Mouse (Mus musculus) kidney, postnatal 4 days (tissue): ENCODE results near the gene Arhgap15.

ENCODE experiments used
- DNase-seq, 2 experiments: peaks; one replicate each; pipeline ENCODE4 v3.0.0; 2021; ENCODE audit warnings: mixed read lengths in 2 of 2

Arhgap15 gene

GRCm38 (mm10) chr2:44039522-44040203 lies 291.0 kb downstream of the Arhgap15 start:
- DNase-seq, result no peak

GRCm38 (mm10) chr2:44044088-44044487 lies 295.5 kb downstream of the Arhgap15 start:
- no peak for DNase-seq

- no peak for DNase-seq
Measured at GRCm38 (mm10) chr2:44044634-44045033, 296.0 kb downstream of the Arhgap15 start.

GRCm38 (mm10) chr2:44045231-44045630 lies 296.6 kb downstream of the Arhgap15 start:
- no peak for DNase-seq

GRCm38 (mm10) chr2:44060306-44060705 lies 311.7 kb downstream of the Arhgap15 start:
- no peak for DNase-seq

- DNase-seq, result peak; percentile 12 to 28
Measured at GRCm38 (mm10) chr2:44060716-44061115, 312.1 kb downstream of the Arhgap15 start.

GRCm38 (mm10) chr2:44065067-44065466 lies 316.4 kb downstream of the Arhgap15 start:
- DNase-seq, result no peak

- DNase-seq, result no peak
Measured at GRCm38 (mm10) chr2:44068151-44068840, 319.7 kb downstream of the Arhgap15 start.

GRCm38 (mm10) chr2:44068906-44069305 lies 320.3 kb downstream of the Arhgap15 start:
- DNase-seq, result no peak

- no peak for DNase-seq
Measured at GRCm38 (mm10) chr2:44076570-44076969, 327.9 kb downstream of the Arhgap15 start.

- no peak for DNase-seq
Measured at GRCm38 (mm10) chr2:44080530-44080929, 331.9 kb downstream of the Arhgap15 start.

- no peak for DNase-seq
Measured at GRCm38 (mm10) chr2:44081241-44081640, 332.6 kb downstream of the Arhgap15 start.

- no peak for DNase-seq
Measured at GRCm38 (mm10) chr2:44084471-44084870, 335.8 kb downstream of the Arhgap15 start.

GRCm38 (mm10) chr2:44086403-44087056 lies 337.9 kb downstream of the Arhgap15 start:
- no peak for DNase-seq

GRCm38 (mm10) chr2:44098552-44098951 lies 349.9 kb downstream of the Arhgap15 start:
- no peak for DNase-seq

GRCm38 (mm10) chr2:44102351-44102750 lies 353.7 kb downstream of the Arhgap15 start:
- DNase-seq, result no peak

- DNase-seq, result no peak
Measured at GRCm38 (mm10) chr2:44103321-44103720, 354.7 kb downstream of the Arhgap15 start.

- DNase-seq, result peak; percentile 61 to 64
Measured at GRCm38 (mm10) chr2:44103742-44104141, 355.1 kb downstream of the Arhgap15 start.

- DNase-seq, result peak; percentile 61 to 73
Measured at GRCm38 (mm10) chr2:44104282-44105197, 355.9 kb downstream of the Arhgap15 start.

- DNase-seq, result no peak
Measured at GRCm38 (mm10) chr2:44105198-44105555, 356.6 kb downstream of the Arhgap15 start.

GRCm38 (mm10) chr2:44106359-44106758 lies 357.7 kb downstream of the Arhgap15 start:
- no peak for DNase-seq

GRCm38 (mm10) chr2:44111276-44111675 lies 362.7 kb downstream of the Arhgap15 start:
- no peak for DNase-seq
